Mouse (Mus musculus): ENCODE data around the gene Ttc38. TPM values are rescaled to one million over a fixed set of nuclear protein-coding genes. Genes with fewer than 3 reads are reported as not detected.

Ttc38 gene
- polyA plus RNA-seq, 1 experiment from 2014 or later, result 6.8 TPM

- peaks cover 31% of the 10 kb centered on the region for H3K36me3 ChIP-seq (ENCODE audit: control insufficient read depth, insufficient read depth, low read length)
- no peaks in the 10 kb centered on the region for H3K9me3 ChIP-seq (ENCODE audit: control insufficient read depth, low read length)
- H3K27me3 ChIP-seq (ENCODE audit: control insufficient read depth, insufficient read depth, low read depth, low read length), result no peaks in the 10 kb centered on the region
- H3K9ac ChIP-seq (ENCODE audit: low read length), result no peak overlapping the region
- no peak overlapping the region for H3K27ac ChIP-seq (ENCODE audit: low read length)
- WGBS, result 87% methylated on average over 7 of the region's 7 CpGs
- H3K4me3 ChIP-seq (ENCODE audit: low read length), result no peak overlapping the region
- no peak overlapping the region for H3K4me2 ChIP-seq (ENCODE audit: low read depth, low read length)
- peaks cover 13% of the 10 kb centered on the region for H3K4me1 ChIP-seq (replicated peaks; ENCODE audit: control insufficient read depth, insufficient read depth, low read length)
- ATAC-seq (ENCODE audit: low read depth), result no peak
Measured at GRCm38 (mm10) chr15:85877336-85877735, 45.2 kb downstream of the Ttc38 start.

GRCm38 (mm10) chr15:85878848-85879497, 46.9 kb downstream of the Ttc38 start, which contains the start of gene Trmu:
Trmu (plus strand) TSS chr15:85879312.
- peak within 1 kb of the TSS; percentile 92 for H3K4me2 ChIP-seq (ENCODE audit: low read depth, low read length)
- no peaks in the 10 kb centered on the region for H3K9me3 ChIP-seq (ENCODE audit: control insufficient read depth, low read length)
- ATAC-seq (ENCODE audit: low read depth), result peak; percentile 97
- H3K4me3 ChIP-seq (ENCODE audit: low read length), result peak within 1 kb of the TSS; percentile 88
- peak within 1 kb of the TSS; percentile 92 for H3K9ac ChIP-seq (ENCODE audit: low read length)
- H3K4me1 ChIP-seq (replicated peaks; ENCODE audit: control insufficient read depth, insufficient read depth, low read length), result peaks cover 13% of the 10 kb centered on the region
- peaks cover 31% of the 10 kb centered on the region for H3K36me3 ChIP-seq (ENCODE audit: control insufficient read depth, insufficient read depth, low read length)
- under 1% methylated on average over 48 of the region's 50 CpGs for WGBS
- no peaks in the 10 kb centered on the region for H3K27me3 ChIP-seq (ENCODE audit: control insufficient read depth, insufficient read depth, low read depth, low read length)
- peak within 1 kb of the TSS; percentile 90 for H3K27ac ChIP-seq (ENCODE audit: low read length)

GRCm38 (mm10) chr15:85879498-85879895, 47.4 kb downstream of the Ttc38 start:
- Histone ChIP-seq H3K27me3 (ENCODE audit: control insufficient read depth, insufficient read depth, low read depth, low read length) (no peaks in the 10 kb centered on the region), H3K36me3 (ENCODE audit: control insufficient read depth, insufficient read depth, low read length) (peaks cover 29% of the 10 kb centered on the region), H3K9ac (ENCODE audit: low read length) (peak overlapping the region; percentile 92), H3K27ac (ENCODE audit: low read length) (peak overlapping the region; percentile 90), H3K4me2 (ENCODE audit: low read depth, low read length) (peak overlapping the region; percentile 92), H3K9me3 (ENCODE audit: control insufficient read depth, low read length) (no peaks in the 10 kb centered on the region), H3K4me3 (ENCODE audit: low read length) (peak overlapping the region; percentile 88), H3K4me1 (replicated peaks; ENCODE audit: control insufficient read depth, insufficient read depth, low read length) (peaks cover 13% of the 10 kb centered on the region)
- WGBS, result 1% methylated on average over 18 of the region's 18 CpGs
- ATAC-seq (ENCODE audit: low read depth), result peak; percentile 36

- H3K4me3 ChIP-seq (ENCODE audit: low read length), result no peak overlapping the region
- H3K27me3 ChIP-seq (ENCODE audit: control insufficient read depth, insufficient read depth, low read depth, low read length), result no peaks in the 10 kb centered on the region
- H3K4me1 ChIP-seq (replicated peaks; ENCODE audit: control insufficient read depth, insufficient read depth, low read length), result no peaks in the 10 kb centered on the region
- no peak overlapping the region for H3K27ac ChIP-seq (ENCODE audit: low read length)
- H3K4me2 ChIP-seq (ENCODE audit: low read depth, low read length), result no peak overlapping the region
- H3K36me3 ChIP-seq (ENCODE audit: control insufficient read depth, insufficient read depth, low read length), result peaks cover 29% of the 10 kb centered on the region
- no peak overlapping the region for H3K9ac ChIP-seq (ENCODE audit: low read length)
- 81% methylated on average over 5 of the region's 5 CpGs for WGBS
- no peaks in the 10 kb centered on the region for H3K9me3 ChIP-seq (ENCODE audit: control insufficient read depth, low read length)
- no peak for ATAC-seq (ENCODE audit: low read depth)
Measured at GRCm38 (mm10) chr15:85885606-85886005, 53.5 kb downstream of the Ttc38 start.

- Histone ChIP-seq H3K4me2 (ENCODE audit: low read depth, low read length) (no peak overlapping the region), H3K9me3 (ENCODE audit: control insufficient read depth, low read length) (no peaks in the 10 kb centered on the region), H3K4me1 (replicated peaks; ENCODE audit: control insufficient read depth, insufficient read depth, low read length) (no peaks in the 10 kb centered on the region), H3K9ac (ENCODE audit: low read length) (no peak overlapping the region), H3K4me3 (ENCODE audit: low read length) (no peak overlapping the region), H3K27ac (ENCODE audit: low read length) (no peak overlapping the region), H3K36me3 (ENCODE audit: control insufficient read depth, insufficient read depth, low read length) (peaks cover 47% of the 10 kb centered on the region), H3K27me3 (ENCODE audit: control insufficient read depth, insufficient read depth, low read depth, low read length) (no peaks in the 10 kb centered on the region)
- 86% methylated on average over 4 of the region's 4 CpGs for WGBS
- no peak for ATAC-seq (ENCODE audit: low read depth)
Measured at GRCm38 (mm10) chr15:85889235-85889634, 57.1 kb downstream of the Ttc38 start.

GRCm38 (mm10) chr15:85891971-85892370, 59.9 kb downstream of the Ttc38 start:
- Histone ChIP-seq H3K9me3 (ENCODE audit: control insufficient read depth, low read length) (no peaks in the 10 kb centered on the region), H3K4me1 (replicated peaks; ENCODE audit: control insufficient read depth, insufficient read depth, low read length) (no peaks in the 10 kb centered on the region), H3K27me3 (ENCODE audit: control insufficient read depth, insufficient read depth, low read depth, low read length) (no peaks in the 10 kb centered on the region), H3K9ac (ENCODE audit: low read length) (no peak overlapping the region), H3K36me3 (ENCODE audit: control insufficient read depth, insufficient read depth, low read length) (peaks cover 40% of the 10 kb centered on the region), H3K4me3 (ENCODE audit: low read length) (no peak overlapping the region), H3K27ac (ENCODE audit: low read length) (no peak overlapping the region), H3K4me2 (ENCODE audit: low read depth, low read length) (no peak overlapping the region)
- no peak for ATAC-seq (ENCODE audit: low read depth)
- 77% methylated on average over 10 of the region's 10 CpGs for WGBS

GRCm38 (mm10) chr15:85892498-85893118, 60.5 kb downstream of the Ttc38 start:
- 84% methylated on average over 13 of the region's 13 CpGs for WGBS

GRCm38 (mm10) chr15:85893871-85894270, 61.8 kb downstream of the Ttc38 start:
- Histone ChIP-seq H3K27me3 (ENCODE audit: control insufficient read depth, insufficient read depth, low read depth, low read length) (no peaks in the 10 kb centered on the region), H3K27ac (ENCODE audit: low read length) (no peak overlapping the region), H3K4me1 (replicated peaks; ENCODE audit: control insufficient read depth, insufficient read depth, low read length) (no peaks in the 10 kb centered on the region), H3K9me3 (ENCODE audit: control insufficient read depth, low read length) (no peaks in the 10 kb centered on the region), H3K4me2 (ENCODE audit: low read depth, low read length) (no peak overlapping the region), H3K36me3 (ENCODE audit: control insufficient read depth, insufficient read depth, low read length) (peaks cover 49% of the 10 kb centered on the region), H3K4me3 (ENCODE audit: low read length) (no peak overlapping the region), H3K9ac (ENCODE audit: low read length) (no peak overlapping the region)
- ATAC-seq (ENCODE audit: low read depth), result no peak
- 88% methylated on average over 7 of the region's 7 CpGs for WGBS

More at GRCm38 (mm10) chr15:85892498-85893118, 60.5 kb downstream of the Ttc38 start:
- Histone ChIP-seq H3K4me2 (ENCODE audit: low read depth, low read length) (no peak overlapping the region), H3K4me1 (replicated peaks; ENCODE audit: control insufficient read depth, insufficient read depth, low read length) (no peaks in the 10 kb centered on the region), H3K4me3 (ENCODE audit: low read length) (no peak overlapping the region), H3K9ac (ENCODE audit: low read length) (no peak overlapping the region), H3K36me3 (ENCODE audit: control insufficient read depth, insufficient read depth, low read length) (peaks cover 46% of the 10 kb centered on the region), H3K9me3 (ENCODE audit: control insufficient read depth, low read length) (no peaks in the 10 kb centered on the region), H3K27me3 (ENCODE audit: control insufficient read depth, insufficient read depth, low read depth, low read length) (no peaks in the 10 kb centered on the region), H3K27ac (ENCODE audit: low read length) (no peak overlapping the region)
- ATAC-seq (ENCODE audit: low read depth), result no peak

- H3K4me2 ChIP-seq (ENCODE audit: low read depth, low read length), result no peak overlapping the region
- no peak overlapping the region for H3K9ac ChIP-seq (ENCODE audit: low read length)
- WGBS, result 15% methylated on average over 8 of the region's 8 CpGs
- no peak overlapping the region for H3K27ac ChIP-seq (ENCODE audit: low read length)
- H3K4me1 ChIP-seq (replicated peaks; ENCODE audit: control insufficient read depth, insufficient read depth, low read length), result no peaks in the 10 kb centered on the region
- H3K9me3 ChIP-seq (ENCODE audit: control insufficient read depth, low read length), result no peaks in the 10 kb centered on the region
- ATAC-seq (ENCODE audit: low read depth), result peak; percentile 41; the same call in 1 of the 2 replicates
- H3K36me3 ChIP-seq (ENCODE audit: control insufficient read depth, insufficient read depth, low read length), result peaks cover 41% of the 10 kb centered on the region
- H3K4me3 ChIP-seq (ENCODE audit: low read length), result no peak overlapping the region
- H3K27me3 ChIP-seq (ENCODE audit: control insufficient read depth, insufficient read depth, low read depth, low read length), result no peaks in the 10 kb centered on the region
Measured at GRCm38 (mm10) chr15:85896284-85896683, 64.2 kb downstream of the Ttc38 start.

Measured in lung, embryonic 16.5 days (tissue).